Mouse (Mus musculus): ENCODE results near the gene Ism2.

GRCm38 (mm10) chr12:87265444-87265843 is 34.1 kb downstream of the Ism2 start:
- TF ChIP-seq CTCF (IDR thresholded peaks at IDR 0.05; ENCODE audit: low read depth, low read length), result no peak
- no peak for TF ChIP-seq GATA1 (IDR thresholded peaks at IDR 0.05; ENCODE audit: borderline replicate concordance, low read length)
- TF ChIP-seq TAL1 (conservative IDR thresholded peaks at IDR 0.05; ENCODE audit: low read depth, low read length), result no peak
- TF ChIP-seq POLR2AphosphoS5 (IDR thresholded peaks at IDR 0.05; ENCODE audit: insufficient replicate concordance, low read depth, low read length), result no peak
- TF ChIP-seq GATA2 (IDR thresholded peaks at IDR 0.05; ENCODE audit: borderline replicate concordance, low read depth, low read length), result no peak
